Mouse (Mus musculus) spleen, embryonic (tissue): ENCODE data around the gene Vmn1r33.
"Not testable (repeated sequence)": the region's sequence is repeated elsewhere in the genome, so short reads cannot be mapped to it uniquely, and the experiment has no call there.

Experiments
- CTCF ChIA-PET: fragments of 350-600 bp; sonication (Branson Sonifier 250); formaldehyde crosslinking; loops from one replicate; lab custom pipeline; 2022; lab: Charles Lee

The Vmn1r33 gene

DNA sequence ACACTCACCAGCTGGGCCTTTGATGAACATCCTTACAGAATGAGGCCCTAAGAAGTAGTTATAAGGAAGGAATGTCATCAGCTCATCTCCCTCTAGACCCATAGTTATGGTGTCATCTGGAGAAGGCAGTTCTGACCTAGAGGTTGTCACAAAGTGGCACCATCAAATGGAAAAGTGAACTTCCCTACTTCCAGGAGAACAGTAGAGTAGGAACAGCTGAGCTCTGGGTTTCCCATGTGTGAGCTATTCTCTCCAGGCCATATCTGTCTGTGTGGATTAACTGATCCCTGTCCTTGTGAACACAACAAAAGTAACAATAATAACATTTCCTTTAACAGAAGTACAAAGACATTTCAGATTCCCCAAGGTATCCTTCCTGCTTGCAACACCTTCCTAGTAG is at the start of gene Vmn1r33:
Gene Vmn1r33 (minus strand): TSS at position 101 of the 400 bp plus-strand sequence.
- CTCF ChIA-PET = not testable (repeated sequence)

DNA sequence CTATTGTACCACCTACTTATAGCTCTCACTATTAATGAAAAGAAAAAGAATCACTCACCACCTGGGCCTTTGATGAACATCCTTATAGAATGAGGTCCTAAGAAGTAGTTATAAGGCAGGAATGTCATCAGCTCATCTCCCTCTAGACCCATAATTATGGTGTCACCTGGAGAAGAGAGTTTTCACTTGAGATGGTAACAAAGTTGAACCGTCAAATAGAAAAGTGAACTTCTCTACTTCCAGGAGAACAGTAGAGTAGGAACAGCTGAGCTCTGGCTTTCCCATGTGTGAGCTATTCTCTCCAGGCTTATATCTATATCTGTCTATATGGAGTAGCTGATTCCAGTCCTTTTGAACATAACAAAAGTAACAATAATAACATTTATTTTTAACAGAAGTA is 25.7 kb upstream of the Vmn1r33 start, which contains the start of gene Vmn1r34:
Gene Vmn1r34 (minus strand): TSS at position 101 of the 400 bp plus-strand sequence.
- CTCF ChIA-PET = no interaction called here

DNA sequence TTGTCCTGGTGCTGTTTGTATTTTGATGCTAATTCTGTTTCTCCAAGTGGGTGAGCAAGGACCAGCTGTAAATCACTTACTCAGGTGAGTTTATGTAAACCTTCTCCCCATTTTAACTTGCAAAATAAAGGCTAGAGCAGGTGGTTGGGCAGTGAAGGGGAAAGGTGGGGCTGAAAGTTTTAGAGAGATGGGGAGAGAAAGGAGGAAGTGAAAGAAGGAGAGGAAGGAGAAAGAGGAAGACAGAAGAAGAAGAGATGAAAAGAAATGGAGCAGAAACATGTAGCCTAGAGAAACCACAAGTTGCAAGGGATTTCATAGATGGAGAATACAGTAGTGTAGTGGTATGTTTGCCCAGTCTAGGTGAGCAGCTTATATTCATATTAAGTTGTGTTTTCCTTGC is 22.3 kb downstream of the Vmn1r33 start:
- CTCF ChIA-PET = no interaction called here
